Mouse (Mus musculus) mesoderm, embryonic 11.5 days (tissue): ENCODE results near the gene Sept9.
"Not testable (repeated sequence)": the region's sequence is repeated elsewhere in the genome, so short reads cannot be mapped to it uniquely, and the experiment has no call there.

ENCODE experiments used
- DNase-seq: peaks from one replicate; pipeline ENCODE4 v3.0.0-alpha.2; 2012; ENCODE audit warnings: low read depth, low spot score

The Sept9 gene

DNA sequence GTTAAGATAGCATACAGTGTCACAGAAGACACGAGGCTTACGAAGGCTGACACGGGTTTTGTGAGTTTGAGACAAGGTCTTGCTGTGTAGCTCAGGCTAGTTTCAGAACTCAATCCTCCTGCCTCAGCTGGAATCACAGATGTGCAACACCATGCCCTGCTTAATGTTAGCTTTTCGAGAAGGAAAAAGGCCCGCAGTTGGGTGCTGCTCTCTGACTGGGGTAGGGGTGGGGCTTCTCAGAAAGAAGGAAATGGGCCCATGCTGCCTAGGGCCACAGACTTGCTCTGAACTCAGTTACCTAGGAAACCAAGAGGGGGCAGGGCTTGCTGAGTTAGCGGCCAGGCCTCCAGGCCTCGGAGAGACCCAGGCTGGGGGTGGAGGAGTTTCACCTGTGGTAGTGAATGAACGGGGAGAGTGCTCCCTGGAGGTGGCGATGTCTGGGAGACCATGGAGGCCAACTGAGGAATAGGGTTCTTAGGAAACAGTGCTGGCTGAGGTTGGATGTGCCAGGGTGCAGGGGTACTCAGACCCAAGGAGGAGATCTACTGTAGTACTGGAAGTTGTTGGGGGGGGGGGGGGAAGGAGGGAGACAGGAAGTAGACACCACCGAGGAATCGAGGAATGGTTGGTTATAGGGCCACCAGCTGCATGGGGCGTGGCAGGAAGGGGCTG lies 126.1 kb downstream of the Sept9 start:
- DNase-seq, result no peak

DNA sequence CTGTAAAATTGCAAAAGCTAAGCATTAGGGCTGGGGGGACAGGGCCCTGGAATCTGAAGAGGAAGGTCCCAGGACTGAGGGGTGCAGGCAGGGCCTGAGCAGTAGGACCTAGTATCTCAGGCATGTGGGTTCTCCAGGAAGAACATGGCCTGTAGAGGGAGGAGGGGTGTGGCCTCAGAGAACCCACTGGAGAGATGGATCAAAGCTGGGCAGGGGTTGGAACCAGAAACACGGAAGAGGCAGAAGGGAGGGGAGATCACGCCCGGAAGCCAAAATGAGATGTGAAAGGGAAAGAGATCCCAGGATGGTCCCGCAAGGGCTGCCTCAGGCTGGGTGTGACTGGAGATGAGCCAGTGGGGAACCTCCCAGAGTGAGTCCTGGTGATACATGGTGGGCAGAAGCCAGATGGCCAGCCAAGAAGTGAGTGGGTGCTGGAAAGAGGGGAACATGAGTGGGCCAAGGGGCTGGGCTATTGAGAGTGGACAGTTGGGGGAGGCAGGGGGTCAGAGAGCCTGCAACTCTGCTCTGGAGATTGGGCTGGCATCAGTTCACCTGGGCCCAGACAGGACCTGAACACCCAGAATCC lies 126.8 kb downstream of the Sept9 start:
- DNase-seq, result no peak

DNA sequence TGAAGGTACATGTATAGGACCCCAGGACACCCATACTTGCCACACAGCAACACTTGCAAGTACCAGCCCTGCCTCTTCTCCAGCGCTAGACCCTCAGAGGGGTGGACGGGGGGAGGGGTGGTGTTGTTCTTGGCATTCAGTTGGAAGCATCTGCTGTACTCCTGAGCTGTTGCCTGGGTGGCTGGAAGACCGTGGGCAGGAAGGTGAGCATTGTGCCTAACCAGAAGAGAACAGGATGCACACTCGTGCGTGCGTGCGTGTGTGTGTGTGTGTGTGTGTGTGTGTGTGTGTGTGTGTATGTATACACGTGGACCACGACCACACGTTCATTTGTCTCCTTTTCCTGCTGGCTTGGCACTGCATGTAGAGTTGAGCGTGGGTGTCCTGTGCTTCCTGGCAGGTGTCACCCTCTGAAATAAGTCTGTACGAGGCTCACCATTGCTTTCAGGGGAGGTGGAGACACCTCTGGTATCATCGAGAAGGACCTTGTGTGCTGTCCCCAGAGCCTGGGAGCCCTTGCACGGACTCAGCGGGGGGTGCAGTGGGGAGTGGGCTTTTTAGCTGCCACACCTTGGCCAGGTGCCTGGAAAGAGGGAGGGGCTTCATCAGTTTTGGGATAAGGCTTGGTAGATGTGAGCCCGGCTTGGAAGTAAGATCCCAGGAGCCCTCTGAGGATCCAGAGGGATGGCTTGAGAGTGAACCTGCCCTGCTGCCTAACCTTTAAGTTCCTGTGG lies 127.6 kb downstream of the Sept9 start:
- no peak for DNase-seq

DNA sequence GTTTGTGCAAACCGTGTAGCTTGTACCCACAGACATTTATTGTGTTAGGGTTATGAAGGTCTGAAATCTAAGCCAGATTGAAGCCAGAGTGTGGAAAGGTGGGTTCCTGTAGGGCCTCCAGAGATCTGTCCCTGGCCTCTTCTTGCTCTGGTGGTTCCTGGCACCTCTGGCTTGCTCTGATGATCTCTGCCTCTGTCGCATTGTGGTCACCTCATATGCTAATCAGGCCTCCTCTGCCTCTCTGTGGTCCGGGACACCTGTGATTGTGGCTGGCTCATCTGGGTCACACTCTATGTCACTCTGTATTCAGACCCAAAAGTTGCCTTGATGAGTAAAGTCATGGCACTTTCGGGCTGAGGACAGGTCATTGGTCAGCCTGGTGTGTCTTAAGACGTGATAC lies 128.2 kb downstream of the Sept9 start:
- DNase-seq, result no peak

DNA sequence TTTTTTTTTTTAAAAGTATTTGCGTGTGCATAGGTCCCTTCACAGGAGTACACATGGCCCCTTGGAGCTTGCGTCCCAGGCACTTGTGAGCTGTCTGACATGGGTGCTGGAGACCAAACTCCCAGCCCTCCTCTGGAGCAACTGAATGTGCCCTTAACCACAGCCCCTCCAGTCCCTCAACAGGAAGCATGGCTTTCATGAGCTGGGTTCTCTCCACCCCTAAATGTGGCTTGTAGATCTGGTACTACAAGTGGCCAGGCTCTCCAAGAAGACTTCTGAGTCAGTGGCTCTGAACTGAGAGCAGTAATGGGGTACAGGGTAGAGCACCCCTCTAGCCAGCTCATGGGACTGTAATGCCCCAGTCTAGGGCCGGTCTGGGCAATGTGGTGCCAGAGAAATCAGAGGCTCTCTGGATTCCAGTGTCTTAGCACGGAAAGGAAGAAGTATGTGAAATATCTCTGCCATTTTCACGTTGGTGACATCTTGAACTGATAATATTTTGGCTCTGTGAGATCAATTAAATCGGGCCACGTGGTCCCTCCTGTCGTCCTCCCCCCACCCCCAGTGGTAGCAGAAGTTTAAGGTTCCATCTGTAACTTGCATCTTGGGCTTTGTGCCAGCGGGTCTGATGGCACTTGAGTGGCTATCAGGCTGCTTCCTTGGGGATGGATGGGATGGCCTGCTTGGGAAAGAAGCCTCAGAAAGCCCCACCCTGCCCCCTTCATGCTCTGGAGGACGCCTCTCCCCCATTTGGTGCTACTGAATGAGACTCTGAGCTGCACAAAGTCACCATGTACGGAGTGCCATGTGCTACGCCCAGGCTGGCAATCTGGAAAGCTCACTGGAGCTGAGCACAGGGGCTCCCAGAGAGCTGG lies 130.9 kb downstream of the Sept9 start:
- DNase-seq, result no peak

DNA sequence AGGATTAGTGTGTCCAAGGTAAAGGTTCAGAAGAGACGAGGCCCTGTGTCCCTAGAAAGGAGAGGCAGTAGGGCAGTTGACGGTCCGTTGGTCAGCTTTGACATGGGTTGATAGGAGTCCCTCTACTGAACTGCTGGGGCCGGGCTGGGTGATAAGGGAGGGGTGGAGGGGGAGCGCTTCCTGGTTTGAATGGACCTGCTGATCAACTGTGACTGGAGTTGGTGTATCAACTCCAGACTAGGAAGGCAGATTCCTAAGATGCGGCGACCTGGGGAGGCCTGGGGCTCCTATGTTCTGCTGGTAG lies 131.4 kb downstream of the Sept9 start:
- DNase-seq, result no peak

DNA sequence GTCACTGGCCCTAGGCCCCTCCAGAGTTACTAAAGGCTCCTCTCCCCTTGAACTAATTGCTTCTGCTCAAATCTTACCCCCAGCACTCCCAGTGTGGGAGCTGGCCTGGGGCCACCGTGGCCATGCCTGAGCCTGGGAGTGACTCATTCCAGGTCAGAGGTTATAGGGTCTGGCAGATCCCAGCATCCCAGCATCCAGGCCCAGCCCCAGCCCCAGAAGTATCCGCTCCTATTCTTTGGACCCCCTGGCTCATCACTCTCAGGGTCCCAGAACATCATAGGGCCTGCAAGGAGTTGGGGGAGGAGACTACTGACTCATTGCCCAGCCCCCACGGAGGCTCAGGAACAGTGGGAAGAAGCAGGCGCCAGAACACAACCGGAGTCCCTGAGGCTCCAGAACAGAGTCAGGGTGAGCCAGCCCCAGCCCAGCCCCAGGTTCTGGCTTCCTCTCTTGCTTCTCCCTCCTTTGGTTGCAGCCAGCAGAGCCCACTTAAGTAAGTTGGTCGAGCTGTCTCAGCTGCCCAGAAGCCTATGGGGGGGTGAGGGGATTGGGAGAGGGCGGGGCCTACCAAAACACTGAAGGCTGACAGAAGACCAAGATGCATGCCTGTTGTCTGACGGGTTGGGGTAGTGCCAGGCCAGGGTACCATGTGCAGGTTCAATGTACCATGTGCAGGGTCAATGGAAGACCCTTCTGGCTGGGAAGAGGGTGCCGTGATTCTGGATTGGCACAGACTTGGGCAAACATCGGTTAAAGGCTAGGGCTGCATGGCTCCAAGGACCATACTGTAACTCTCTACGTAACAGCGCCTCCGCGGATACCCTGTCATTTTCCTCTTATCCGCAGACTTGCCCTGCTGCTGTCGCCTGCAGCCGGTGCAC lies 132.1 kb downstream of the Sept9 start:
- peak; percentile 56 for DNase-seq

DNA sequence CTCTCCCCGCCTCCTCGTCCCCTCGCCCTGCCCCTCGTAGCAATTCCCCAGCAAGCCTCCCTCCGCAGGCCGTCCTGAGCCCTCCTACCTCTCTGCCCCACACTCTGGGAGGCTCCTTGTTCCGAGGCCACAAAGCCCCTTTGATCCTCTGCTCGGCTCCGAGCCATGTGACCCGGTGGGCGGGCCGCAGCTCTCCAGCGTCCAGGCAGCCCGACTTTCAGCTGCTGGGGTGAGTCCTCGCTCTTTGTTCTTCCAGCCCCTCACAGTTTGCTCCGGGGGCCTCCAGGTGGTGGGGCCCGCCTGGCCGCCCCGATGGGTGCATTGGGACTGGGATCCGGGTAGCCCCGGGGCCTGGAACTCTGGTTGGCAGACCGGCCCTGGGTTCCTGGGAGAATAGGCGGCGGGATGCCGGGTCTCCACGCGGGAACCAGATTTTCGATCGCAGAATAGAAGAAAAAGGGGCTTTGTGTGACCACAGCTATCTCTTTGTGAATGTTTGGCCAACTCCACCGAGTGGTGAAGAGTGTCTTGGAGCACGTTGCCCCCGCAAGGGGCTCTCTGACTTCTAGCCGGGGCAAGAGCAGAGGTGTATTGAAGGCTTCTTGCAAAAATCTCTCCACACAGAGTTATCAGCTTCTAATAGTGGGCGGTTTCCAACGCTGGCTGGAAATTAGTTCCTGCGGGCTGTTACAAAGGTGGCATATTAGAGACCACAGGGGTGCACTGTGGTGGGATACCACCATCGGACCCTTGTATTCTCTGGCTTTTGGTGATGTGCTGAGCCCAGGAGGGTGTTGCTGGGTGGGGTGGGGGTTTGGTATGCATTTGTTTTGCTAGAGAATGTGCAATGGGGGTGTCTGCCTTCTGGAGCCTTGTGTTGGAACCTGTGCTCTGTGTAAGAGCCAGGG lies 133.0 kb downstream of the Sept9 start:
- peak; percentile 92 for DNase-seq

DNA sequence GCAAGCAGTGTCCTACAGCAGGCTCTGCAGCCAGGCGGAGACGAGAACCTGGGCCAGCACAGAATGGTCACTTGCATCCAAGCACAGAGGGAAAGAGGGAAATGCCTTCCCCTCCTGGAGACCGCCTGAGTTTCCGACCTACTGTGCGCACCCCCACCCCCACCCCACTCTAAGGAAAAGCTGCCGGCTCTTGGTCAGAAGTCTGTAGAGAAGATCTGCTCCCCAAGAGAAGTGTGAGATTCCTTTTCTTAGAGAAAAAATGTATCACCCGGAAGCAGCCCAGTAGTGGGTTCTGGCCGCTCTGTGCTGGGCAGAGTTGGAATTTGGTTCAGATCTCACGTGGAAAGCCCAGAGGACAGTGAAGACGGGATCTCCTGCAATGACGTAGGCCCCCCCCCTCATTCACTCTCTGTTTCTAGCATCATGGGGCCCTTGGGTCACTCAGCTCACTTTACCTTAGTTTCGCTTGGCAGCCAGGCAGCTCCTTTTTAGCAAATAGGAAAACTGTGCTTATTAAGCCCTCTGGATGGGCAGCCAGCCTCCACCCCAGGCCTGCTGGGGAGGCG lies 133.8 kb downstream of the Sept9 start:
- DNase-seq, result no peak

DNA sequence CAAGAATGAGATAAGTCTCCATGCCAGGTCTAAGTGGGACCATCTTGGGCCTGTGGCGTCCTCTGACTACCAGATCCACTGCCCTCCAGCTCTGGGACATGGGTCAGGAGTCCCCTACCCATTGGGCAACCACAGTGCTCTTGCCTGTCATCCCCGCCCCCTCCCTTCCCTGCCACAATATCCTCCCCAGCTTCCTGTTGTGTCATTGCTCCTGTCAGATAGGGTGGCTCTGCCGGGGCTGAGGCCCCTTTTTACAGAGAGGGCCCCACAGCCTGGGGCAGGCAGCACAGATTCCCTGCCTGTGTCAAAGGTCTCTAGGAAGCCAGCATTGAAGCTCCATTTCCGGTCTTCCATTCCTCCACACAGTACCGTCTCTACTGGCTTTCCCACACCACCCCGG lies 134.6 kb downstream of the Sept9 start:
- no peak for DNase-seq

DNA sequence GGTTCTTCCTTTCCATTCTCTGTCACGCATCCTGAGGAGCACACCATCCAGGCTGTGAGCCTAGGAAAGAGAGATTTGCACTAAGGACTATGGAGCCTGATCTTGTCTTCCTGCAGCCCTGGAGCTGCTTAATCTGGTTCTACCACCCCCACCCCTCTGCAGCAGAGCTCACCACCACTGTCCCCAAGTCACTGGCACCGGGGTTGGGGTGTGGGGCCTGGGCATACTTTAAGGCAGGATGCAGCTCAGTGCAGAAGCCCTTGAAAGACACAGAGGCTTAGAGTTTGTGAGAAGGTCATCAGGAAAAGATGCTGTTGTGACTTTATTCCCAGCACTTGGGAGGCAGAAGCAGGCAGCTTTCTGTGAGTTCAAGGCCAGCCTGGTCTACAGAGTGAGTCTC lies 135.7 kb downstream of the Sept9 start:
- DNase-seq, result no peak

DNA sequence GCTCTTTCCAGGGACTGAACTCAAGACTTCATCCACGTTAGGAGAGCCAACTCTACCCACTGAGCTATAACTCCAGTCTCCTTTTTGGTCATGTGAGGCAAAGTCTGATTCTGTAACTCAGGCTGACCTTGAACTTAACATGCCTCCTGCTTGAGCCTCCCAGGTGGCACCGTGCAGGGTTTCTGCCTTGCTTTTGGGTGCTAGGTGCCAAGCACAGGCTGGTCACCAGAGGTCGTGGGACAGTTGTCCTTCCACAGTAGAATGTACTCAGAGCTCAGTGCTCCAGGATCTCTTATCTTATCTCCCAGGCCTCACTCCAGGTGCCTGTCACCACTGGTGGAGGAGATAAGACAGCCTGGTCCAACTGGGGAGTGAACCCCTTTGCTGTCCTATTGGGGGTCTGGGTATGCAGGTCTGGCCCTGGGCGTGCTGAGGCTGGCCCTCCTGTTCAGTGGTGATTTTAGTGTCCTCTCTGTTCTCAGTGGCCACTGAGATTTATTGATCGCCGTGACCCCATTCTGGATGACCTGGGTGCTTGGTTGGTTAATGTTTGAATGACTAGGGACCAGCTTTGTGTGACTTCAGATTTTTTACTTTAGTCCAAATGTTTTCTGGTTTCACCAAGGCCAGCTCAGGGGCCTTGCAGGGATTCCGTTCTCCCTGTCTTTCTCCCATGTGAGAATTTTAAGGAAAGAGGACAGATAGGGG lies 136.8 kb downstream of the Sept9 start:
- no peak for DNase-seq

DNA sequence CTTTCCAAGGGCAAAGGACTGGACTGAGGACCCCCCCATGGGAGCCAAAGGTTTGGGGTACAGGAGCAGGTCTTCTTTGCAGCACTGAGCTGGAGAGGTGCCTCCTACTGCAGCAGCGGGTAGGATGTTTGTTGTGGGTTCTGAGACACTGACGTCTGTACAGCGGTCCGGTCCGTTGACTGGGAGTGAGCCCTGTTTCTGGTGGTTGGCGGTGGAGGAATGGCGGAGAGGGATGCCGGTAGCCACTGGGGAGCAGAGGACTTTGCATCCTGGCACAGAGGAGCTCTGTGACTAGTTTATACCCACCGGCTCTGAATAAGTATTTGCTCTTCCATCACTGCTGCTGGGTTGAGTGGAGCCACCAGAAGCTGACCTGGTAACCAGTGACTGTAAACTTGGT lies 138.3 kb downstream of the Sept9 start:
- no peak for DNase-seq

DNA sequence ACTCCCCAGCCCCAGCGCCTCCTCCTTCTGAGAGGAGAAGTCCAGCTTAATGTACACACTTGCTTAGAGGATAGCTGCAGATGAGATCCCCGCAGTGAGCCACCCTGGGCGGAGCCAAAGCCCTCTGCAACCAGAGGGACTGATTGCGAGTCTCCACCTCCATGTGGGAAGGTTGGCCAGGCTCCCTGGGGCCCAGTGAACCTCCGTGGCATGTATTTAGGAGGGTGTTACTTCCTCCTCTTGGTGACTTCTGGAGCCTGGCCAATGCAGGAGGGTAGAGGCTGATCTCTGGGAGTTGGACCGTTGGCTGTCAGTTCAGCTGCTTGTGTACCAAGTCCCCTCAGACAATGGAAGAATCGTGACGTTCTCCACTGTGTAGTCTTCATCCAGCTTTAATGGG lies 139.0 kb downstream of the Sept9 start:
- no peak for DNase-seq

DNA sequence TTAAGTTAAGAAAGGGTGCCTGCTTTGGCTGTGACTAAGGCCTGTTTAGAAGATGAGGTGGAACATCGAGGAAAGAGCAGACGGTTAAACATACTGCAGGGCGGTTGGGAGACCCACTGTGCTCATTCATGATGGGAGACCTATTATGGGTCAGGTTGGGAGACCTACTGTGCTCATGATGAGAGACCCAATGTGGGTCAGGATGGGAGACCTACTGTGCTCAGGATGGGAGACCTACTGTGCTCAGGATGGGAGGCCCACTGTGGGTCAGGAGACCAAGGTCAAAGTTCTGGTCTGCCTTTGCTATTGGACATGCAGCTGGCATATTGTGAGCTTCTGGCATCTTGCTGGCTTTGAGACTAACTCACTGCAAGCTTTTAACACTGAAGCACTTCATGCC lies 139.6 kb downstream of the Sept9 start:
- DNase-seq, result no peak

DNA sequence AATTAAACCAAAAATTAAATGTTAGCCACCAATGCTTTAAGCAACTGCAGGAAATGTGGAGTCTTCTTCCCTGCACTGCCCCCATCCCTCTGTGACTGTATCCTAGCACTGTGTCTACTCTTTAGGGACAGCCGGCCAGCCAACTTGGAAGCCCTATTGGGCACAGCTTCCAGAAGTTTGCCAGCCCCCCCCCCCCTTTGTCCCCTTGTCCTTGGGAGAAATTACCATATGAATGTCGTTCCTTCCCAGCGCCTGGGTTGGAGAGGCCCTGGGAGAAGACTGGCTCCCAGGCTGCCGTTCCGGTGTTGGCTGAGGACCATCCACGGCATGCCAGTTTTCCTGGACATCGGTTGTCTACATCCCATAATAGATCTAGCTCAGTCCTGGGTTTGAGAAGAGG lies 141.8 kb downstream of the Sept9 start:
- no peak for DNase-seq

DNA sequence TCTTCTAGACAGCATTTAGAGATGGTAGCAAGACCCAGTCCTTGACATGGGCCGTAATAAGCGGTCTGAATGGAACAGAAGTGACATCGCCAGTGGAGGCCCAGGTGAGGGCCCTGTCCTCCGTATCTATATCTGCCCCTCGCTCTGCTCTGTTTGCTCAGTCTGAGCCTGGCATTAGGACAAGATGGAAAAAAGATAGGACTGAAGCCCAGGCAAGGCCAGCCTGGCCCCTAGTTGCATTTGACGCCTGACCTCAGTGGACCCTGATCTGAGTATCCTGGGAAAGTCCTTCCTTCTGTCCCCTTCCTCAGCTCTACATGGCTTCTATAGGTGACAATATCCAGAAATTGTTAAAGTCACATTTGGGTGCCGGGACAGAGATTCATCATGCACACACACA lies 142.6 kb downstream of the Sept9 start:
- no peak for DNase-seq

DNA sequence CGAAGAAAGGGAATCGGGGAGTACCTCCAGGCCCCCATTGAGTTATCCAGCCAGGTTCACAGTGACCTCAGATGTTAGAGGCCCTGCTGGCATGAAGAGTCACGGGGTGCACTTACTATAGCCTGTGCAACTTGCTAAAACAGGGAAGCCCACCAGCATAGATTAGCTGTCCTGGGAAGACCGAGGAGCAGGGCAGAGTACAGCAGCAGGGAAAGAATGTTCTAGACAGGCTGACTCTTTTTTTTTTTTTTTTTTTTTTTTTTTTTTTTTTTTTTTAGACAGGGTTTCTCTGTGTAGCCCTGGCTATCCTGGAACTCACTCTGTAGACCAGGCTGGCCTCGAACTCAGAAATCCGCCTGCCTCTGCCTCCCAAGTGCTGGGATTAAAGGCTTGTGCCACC lies 143.0 kb downstream of the Sept9 start:
- not testable (repeated sequence) for DNase-seq

DNA sequence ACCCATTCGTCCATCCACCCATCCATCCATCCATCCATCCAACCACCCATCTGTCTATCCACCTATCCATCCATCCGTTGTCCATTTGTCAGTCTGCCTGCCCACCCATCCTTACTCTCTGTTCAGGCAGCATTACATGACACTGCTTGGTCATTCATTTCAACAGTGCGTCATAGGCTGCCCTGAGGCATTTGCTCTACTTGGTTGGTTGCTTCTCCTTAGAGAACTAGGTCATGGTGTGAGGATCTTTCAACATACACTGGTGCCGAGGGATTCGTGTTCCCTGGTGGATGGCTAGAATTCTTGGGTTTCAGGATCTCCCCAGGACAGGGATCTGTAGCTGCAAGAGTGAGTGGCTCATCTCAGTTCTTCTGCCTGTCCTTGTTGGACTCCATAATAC lies 144.3 kb downstream of the Sept9 start:
- no peak for DNase-seq
